Mouse (Mus musculus) spleen, adult 2 months (tissue): ENCODE results near the gene Serpina3n.

ENCODE experiments used
- CTCF ChIP-seq: fragments of 200-500 bp; IDR thresholded peaks from 2 replicates; pipeline ENCODE4 v1.5.1; 2011; ENCODE audit warnings: mild to moderate bottlenecking, inconsistent platforms; ENCODE audit not compliant: insufficient read depth, insufficient read length, insufficient replicate concordance; ENCODE audit errors: extremely low read depth
- POLR2A ChIP-seq: fragments of 200-500 bp; IDR thresholded peaks from 2 replicates; pipeline ENCODE4 v1.6.1; 2011; ENCODE audit warnings: low read depth, low read length, inconsistent platforms

DNA sequence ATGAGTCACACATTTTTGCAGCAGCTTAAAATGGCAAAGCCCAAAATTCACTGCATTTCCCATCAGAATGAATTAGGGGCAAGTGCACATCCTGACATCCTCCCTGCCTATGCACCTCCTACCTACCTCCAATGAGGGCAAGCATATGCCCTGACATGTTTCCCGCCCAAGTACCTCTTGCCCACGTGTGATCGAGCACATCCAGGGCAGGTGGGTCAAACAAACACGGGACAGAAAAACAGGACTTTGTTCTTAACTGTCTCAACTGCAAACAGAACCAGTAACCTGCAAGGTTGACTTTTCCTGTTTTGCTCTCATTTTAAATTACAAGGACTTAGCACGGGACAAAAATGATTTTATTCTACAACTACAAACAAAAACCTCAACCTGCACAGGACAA is 2.6 kb upstream of the Serpina3n start:
- TF ChIP-seq POLR2A, result no peak
- TF ChIP-seq CTCF, result no peak
